Mouse (Mus musculus) embryo, embryonic 10 days (tissue): Measurements from ENCODE around the gene Olfr723.
"Not testable (repeated sequence)": the region's sequence is repeated elsewhere in the genome, so short reads cannot be mapped to it uniquely, and the experiment has no call there.

Experiments
- DNase-seq: peaks from one replicate; pipeline ENCODE4 v3.0.0-alpha.2; 2015; ENCODE audit warnings: low spot score

The Olfr723 gene

DNA sequence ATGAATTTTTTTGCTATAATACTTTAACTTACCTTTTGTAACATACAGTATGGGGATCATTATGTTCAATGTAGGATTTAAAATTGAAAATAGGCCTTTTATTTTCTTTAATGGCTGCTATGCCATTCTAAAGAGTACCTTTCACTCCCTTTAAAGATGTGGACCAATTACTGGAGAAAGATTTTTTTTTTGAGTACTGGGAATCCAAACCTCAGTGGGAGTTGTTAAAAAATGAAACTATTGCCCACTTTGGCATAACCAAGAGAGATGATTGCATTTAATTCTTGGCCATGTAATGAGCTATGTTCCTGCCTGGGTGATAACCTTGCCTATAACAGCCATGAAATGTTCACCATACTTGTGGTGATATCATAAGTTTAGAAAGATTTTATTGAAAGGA, at the start of gene Olfr723:
Gene Olfr723, minus strand, starts transcription at position 101 of the 400 bp plus-strand sequence.
- DNase-seq, result not testable (repeated sequence)

DNA sequence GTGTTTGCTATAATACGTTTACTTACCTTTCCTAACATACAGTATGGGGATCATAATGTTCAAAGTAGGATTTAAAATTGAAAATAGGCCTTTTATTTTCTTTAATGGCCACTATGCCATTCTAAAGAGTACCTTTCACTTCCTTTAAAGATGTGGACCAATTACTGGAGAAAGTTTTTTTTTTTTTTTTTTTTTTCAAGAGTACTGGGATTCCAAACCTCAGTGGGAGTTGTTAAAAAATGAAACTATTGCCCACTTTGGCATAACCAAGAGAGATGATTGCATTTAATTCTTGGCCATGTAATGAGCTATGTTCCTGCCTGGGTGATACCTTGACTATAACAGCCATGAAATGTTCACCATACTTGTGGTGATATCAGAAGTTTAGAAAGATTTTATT, 31.6 kb upstream of the Olfr723 start, which contains the start of gene Olfr724:
Gene Olfr724, minus strand, starts transcription at position 101 of the 400 bp plus-strand sequence.
- DNase-seq, result not testable (repeated sequence)

DNA sequence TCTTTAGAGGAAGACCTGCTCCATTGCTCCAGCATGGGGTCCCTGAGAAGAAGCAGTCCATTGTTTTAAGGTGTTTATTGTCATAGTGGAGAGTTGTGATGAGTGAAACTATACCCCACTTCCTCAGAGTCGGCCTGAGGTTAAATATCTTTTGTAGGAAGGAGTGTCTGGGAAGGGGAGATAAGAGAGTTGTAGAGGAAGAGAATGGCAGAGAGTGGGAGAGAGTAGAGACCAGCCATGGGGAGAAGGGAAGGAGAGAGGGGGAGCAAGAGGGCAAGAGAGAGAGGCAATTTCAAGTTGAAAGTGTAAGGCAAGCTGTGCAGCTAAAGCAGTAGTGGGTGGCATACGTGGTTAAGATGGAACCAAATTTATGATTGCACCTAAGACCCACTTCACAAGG, 24.3 kb upstream of the Olfr723 start:
- DNase-seq, result no peak

GRCm38 (mm10) chr14:49901899-49902298, 29.7 kb downstream of the Olfr723 start, which contains the start of gene Olfr722:
Gene Olfr722 (minus strand): TSS chr14:49901999.
- DNase-seq, result no peak
